Mouse (Mus musculus): Measurements from ENCODE around the gene Lypd8. TPM values are rescaled to one million over a fixed set of nuclear protein-coding genes. Genes with fewer than 3 reads are reported as not detected.

Lypd8 gene
- polyA plus RNA-seq, 1 experiment from 2014 or later, result 0.21 TPM

DNA sequence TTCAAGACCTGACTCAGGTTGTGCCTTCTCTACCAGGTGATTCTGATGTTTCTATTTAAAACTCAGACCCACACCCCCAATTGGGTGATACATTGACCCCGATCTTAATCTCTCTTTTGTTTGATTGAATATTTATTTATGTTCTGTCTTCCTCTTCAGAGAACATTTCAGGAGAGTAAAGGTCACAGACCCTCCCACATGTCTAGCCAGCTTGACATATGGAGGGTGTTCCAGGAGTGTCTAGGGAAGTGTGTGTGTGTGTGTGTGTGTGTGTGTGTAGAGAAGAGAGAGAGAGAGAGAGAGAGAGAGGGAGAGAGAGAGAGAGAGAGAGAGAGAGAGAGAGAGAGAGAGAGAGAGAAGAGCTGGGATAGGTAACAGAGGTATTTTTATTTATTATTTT is 1.2 kb upstream of the Lypd8 start:
- no peaks in the 10 kb centered on the region for H3K27me3 ChIP-seq (ENCODE audit: insufficient read depth, low read length)
- no peak for ATAC-seq (ENCODE audit: low FRiP score, low TSS enrichment)
- H3K4me2 ChIP-seq (replicated peaks; ENCODE audit: low read depth, low read length), result no peak overlapping the region
- WGBS, result 41% methylated on average over 1 of the region's 1 CpGs
- no peak overlapping the region for H3K27ac ChIP-seq (ENCODE audit: low read length)
- H3K4me3 ChIP-seq (ENCODE audit: low read length), result no peak overlapping the region
- H3K36me3 ChIP-seq (ENCODE audit: insufficient read depth, low read length), result no peaks in the 10 kb centered on the region
- no peaks in the 10 kb centered on the region for H3K4me1 ChIP-seq (ENCODE audit: insufficient read depth, low read length)
- no peak overlapping the region for H3K9ac ChIP-seq (replicated peaks; ENCODE audit: low read length)
- H3K9me3 ChIP-seq (ENCODE audit: low read length), result no peaks in the 10 kb centered on the region

DNA sequence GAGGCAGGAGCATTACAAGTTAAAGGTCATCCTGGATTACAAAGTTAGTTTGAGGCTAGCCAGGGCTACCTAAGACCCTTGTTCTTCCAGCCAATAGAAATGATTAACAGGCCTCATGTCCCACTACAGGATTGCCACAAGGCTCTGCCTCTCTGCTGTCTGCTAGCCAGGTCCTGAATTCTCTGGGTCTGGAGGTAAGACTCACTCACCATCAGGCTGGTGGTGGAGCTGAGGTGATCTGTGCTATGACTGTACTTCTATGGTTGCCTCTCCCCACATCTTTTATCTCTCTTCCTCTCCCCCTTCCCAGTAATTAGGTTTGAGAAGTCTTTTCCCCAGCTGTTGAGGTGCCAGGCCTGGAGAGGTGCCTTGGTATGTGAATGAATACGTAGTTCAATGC is 673 bp downstream of the Lypd8 start:
- Histone ChIP-seq H3K27me3 (ENCODE audit: insufficient read depth, low read length) (no peaks in the 10 kb centered on the region), H3K9me3 (ENCODE audit: low read length) (no peaks in the 10 kb centered on the region), H3K27ac (ENCODE audit: low read length) (no peak overlapping the region), H3K4me1 (ENCODE audit: insufficient read depth, low read length) (no peaks in the 10 kb centered on the region), H3K4me3 (ENCODE audit: low read length) (no peak overlapping the region), H3K4me2 (replicated peaks; ENCODE audit: low read depth, low read length) (no peak overlapping the region), H3K36me3 (ENCODE audit: insufficient read depth, low read length) (no peaks in the 10 kb centered on the region), H3K9ac (replicated peaks; ENCODE audit: low read length) (no peak overlapping the region)
- ATAC-seq (ENCODE audit: low FRiP score, low TSS enrichment), result no peak
- WGBS, result 92% methylated on average over 1 of the region's 1 CpGs

DNA sequence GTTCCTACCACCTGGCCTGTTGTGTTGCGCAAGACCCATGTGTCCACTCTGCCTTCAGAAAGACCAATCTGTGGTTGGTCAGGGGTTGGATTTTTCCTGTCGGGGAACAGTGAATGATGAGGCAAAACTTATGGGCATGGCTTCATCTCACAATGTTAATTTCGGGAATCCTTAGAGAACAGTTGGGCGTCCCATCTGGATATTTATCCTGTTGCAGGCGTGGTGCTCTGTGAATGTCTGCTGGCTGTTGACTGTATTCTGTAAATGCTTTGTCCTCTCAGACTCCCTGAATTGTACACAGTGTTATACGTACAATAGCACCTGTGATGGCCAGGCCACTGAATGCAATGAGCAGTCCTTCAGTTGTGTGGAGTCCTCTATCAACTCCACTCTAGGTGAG is 3.6 kb downstream of the Lypd8 start:
- Histone ChIP-seq H3K9me3 (ENCODE audit: low read length) (no peaks in the 10 kb centered on the region), H3K4me3 (ENCODE audit: low read length) (no peak overlapping the region), H3K4me1 (ENCODE audit: insufficient read depth, low read length) (no peaks in the 10 kb centered on the region), H3K4me2 (replicated peaks; ENCODE audit: low read depth, low read length) (no peak overlapping the region), H3K36me3 (ENCODE audit: insufficient read depth, low read length) (no peaks in the 10 kb centered on the region), H3K27ac (ENCODE audit: low read length) (no peak overlapping the region), H3K27me3 (ENCODE audit: insufficient read depth, low read length) (no peaks in the 10 kb centered on the region), H3K9ac (replicated peaks; ENCODE audit: low read length) (no peak overlapping the region)
- WGBS, result 92% methylated on average over 6 of the region's 6 CpGs
- ATAC-seq (ENCODE audit: low FRiP score, low TSS enrichment), result no peak

DNA sequence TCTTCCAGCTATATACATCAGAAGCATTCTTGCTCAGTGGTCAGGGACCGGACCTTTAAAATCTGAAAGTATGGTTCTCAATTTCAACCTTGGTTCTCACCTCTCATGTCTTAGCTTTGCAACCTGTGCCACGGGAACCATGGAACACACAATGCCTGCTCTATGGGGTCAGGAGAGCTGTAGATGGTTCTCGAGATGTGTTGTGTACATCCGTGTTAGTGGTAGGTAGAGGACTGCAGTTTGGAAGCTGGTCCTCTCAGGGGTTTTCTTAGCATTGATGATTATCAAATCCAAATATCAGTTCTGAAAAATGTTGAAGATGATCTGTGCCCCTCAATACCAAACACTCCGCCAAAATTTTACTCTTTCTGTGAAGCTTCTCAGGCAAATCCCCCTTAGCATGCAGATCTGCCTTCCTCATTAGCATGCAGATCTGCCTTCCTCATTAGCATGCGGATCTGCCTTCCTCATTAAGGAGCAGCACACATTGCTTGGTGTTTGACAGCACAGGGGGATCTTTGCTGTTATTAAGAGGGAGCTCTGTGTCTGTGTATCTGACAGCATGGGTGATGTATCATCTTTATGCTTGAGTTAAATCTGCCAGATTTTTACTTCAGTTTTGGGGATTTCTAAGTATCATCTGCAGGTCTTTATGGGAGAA is 21.3 kb downstream of the Lypd8 start:
- Histone ChIP-seq H3K27me3 (ENCODE audit: insufficient read depth, low read length) (no peaks in the 10 kb centered on the region), H3K4me2 (replicated peaks; ENCODE audit: low read depth, low read length) (no peak overlapping the region), H3K36me3 (ENCODE audit: insufficient read depth, low read length) (no peaks in the 10 kb centered on the region), H3K9me3 (ENCODE audit: low read length) (no peaks in the 10 kb centered on the region), H3K4me3 (ENCODE audit: low read length) (no peak overlapping the region), H3K4me1 (ENCODE audit: insufficient read depth, low read length) (no peaks in the 10 kb centered on the region), H3K9ac (replicated peaks; ENCODE audit: low read length) (no peak overlapping the region), H3K27ac (ENCODE audit: low read length) (no peak overlapping the region)
- no peak for ATAC-seq (ENCODE audit: low FRiP score, low TSS enrichment)
- whole genome bisulfite sequencing, result 61% methylated on average over 6 of the region's 6 CpGs

DNA sequence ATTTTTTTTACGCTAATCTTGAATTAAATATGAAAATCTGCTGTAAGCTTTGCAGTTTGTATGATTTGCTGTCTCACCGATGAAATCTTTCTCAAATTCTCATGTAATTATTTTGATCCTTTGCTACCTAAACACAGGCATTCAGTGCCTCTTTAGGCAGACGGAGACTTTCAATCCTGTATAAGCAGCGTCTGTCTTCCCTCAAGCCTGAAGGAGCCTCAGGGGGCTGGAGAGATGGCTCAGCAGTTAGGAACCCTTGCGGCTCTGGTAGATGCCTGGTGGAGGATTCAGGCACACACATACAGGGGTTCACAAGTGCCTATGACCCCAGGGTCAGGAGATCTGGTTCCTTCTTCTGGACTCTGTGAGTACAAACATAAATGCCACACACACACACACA is 21.8 kb downstream of the Lypd8 start:
- no peak overlapping the region for H3K27ac ChIP-seq (ENCODE audit: low read length)
- 69% methylated on average over 5 of the region's 5 CpGs for WGBS
- H3K27me3 ChIP-seq (ENCODE audit: insufficient read depth, low read length), result no peaks in the 10 kb centered on the region
- no peaks in the 10 kb centered on the region for H3K9me3 ChIP-seq (ENCODE audit: low read length)
- H3K36me3 ChIP-seq (ENCODE audit: insufficient read depth, low read length), result no peaks in the 10 kb centered on the region
- H3K4me3 ChIP-seq (ENCODE audit: low read length), result no peak overlapping the region
- no peak overlapping the region for H3K9ac ChIP-seq (replicated peaks; ENCODE audit: low read length)
- no peaks in the 10 kb centered on the region for H3K4me1 ChIP-seq (ENCODE audit: insufficient read depth, low read length)
- no peak for ATAC-seq (ENCODE audit: low FRiP score, low TSS enrichment)
- no peak overlapping the region for H3K4me2 ChIP-seq (replicated peaks; ENCODE audit: low read depth, low read length)

DNA sequence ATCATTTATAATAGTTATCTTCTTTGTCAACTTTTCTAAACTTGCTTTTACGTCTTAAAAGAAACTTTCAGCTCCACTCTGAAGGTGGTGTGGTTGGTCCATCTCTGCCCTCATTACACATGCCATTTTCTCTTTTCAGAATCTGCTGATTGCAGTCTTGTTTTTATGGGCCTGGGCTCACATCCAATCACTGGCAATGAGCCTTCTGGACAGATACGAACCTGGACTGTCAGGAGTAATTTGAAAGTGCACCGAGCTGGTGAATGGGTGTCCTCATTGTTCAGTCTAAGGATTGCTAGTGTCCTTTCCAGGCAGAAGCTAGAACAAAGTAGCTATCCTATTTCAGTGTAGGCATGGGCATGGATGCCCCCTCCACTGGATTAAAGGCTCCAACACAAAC is 29.2 kb downstream of the Lypd8 start:
- WGBS, result 79% methylated on average over 3 of the region's 3 CpGs
- Histone ChIP-seq H3K36me3 (ENCODE audit: insufficient read depth, low read length) (no peaks in the 10 kb centered on the region), H3K4me3 (ENCODE audit: low read length) (no peak overlapping the region), H3K4me1 (ENCODE audit: insufficient read depth, low read length) (no peaks in the 10 kb centered on the region), H3K27ac (ENCODE audit: low read length) (no peak overlapping the region), H3K27me3 (ENCODE audit: insufficient read depth, low read length) (no peaks in the 10 kb centered on the region), H3K9me3 (ENCODE audit: low read length) (no peaks in the 10 kb centered on the region), H3K9ac (replicated peaks; ENCODE audit: low read length) (no peak overlapping the region), H3K4me2 (replicated peaks; ENCODE audit: low read depth, low read length) (no peak overlapping the region)
- ATAC-seq (ENCODE audit: low FRiP score, low TSS enrichment), result no peak

DNA sequence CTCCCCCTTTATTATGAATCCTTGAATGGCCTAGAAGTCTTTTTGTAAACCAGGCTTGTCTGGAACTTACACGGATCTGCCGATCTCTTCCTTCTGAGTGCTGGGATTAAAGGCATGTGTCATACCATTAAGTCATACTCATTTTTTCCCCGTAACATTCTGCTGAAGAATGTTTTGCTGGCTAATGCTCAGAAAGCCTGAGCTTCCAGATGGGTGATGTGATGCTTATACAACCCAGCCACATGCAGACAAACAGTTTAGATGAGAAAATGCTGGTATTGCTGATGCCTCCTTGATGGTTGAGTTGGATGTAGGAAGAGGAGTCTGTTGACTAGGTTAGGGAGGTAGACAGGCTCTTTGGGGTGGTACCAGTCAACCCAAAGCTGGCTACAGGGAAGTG is 39.5 kb downstream of the Lypd8 start:
- H3K4me2 ChIP-seq (replicated peaks; ENCODE audit: low read depth, low read length), result no peak overlapping the region
- H3K36me3 ChIP-seq (ENCODE audit: insufficient read depth, low read length), result no peaks in the 10 kb centered on the region
- H3K4me3 ChIP-seq (ENCODE audit: low read length), result no peak overlapping the region
- no peaks in the 10 kb centered on the region for H3K4me1 ChIP-seq (ENCODE audit: insufficient read depth, low read length)
- H3K27ac ChIP-seq (ENCODE audit: low read length), result no peak overlapping the region
- H3K27me3 ChIP-seq (ENCODE audit: insufficient read depth, low read length), result no peaks in the 10 kb centered on the region
- ATAC-seq (ENCODE audit: low FRiP score, low TSS enrichment), result no peak
- H3K9me3 ChIP-seq (ENCODE audit: low read length), result no peaks in the 10 kb centered on the region
- 73% methylated on average over 3 of the region's 3 CpGs for WGBS
- no peak overlapping the region for H3K9ac ChIP-seq (replicated peaks; ENCODE audit: low read length)

DNA sequence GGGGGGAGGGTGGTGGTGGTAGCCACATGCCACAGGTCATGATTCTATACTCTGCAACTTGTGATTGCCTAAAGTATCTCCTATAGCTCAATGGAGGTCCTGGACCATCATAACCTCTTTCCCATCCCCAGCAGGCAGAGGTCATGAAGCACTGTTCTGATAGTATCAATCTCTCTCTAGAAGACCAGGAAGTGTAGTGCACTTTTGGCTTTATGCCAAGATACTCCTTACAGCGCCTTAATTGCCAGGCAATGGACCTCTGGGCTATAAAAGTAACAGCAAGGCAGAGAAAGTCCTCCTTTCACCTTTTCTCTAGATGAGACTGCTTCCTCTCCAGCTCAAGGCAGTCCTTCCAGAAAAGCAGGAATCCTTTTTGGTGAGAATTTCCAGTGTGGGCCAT is 42.0 kb downstream of the Lypd8 start, which contains the start of gene 1810065E05Rik:
1810065E05Rik (plus strand) TSS at position 297 of the 400 bp plus-strand sequence.
- Histone ChIP-seq H3K27me3 (ENCODE audit: insufficient read depth, low read length) (no peaks in the 10 kb centered on the region), H3K4me1 (ENCODE audit: insufficient read depth, low read length) (no peaks in the 10 kb centered on the region), H3K9me3 (ENCODE audit: low read length) (no peaks in the 10 kb centered on the region), H3K36me3 (ENCODE audit: insufficient read depth, low read length) (no peaks in the 10 kb centered on the region), H3K27ac (ENCODE audit: low read length) (no peak within 1 kb of the TSS), H3K4me3 (ENCODE audit: low read length) (no peak within 1 kb of the TSS), H3K9ac (replicated peaks; ENCODE audit: low read length) (no peak within 1 kb of the TSS), H3K4me2 (replicated peaks; ENCODE audit: low read depth, low read length) (no peak within 1 kb of the TSS)
- no peak for ATAC-seq (ENCODE audit: low FRiP score, low TSS enrichment)
- WGBS, result 42% methylated on average over 1 of the region's 1 CpGs

DNA sequence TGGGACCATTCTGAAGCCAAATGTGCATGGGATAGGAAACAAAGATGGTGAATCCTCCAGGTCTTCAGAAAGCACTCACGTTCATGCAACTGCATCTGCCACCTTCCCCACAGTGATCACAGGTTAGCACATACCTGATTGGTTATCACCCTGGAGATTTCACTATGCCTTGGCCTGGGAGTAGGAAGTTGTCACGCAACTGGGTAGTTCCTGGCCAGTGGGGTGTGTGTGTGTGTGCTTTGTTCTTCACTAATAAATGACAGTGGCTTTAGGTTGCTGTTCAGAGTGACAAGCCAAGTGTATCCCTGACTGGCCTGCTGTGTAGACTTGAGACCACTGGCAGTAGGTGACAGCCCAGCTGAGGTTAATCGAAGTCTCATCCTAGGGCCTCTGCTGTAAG is 53.4 kb downstream of the Lypd8 start, which contains the start of gene Gm12253:
Gm12253 (plus strand) TSS at position 301 of the 400 bp plus-strand sequence.
- Histone ChIP-seq H3K4me3 (ENCODE audit: low read length) (no peak within 1 kb of the TSS), H3K4me2 (replicated peaks; ENCODE audit: low read depth, low read length) (no peak within 1 kb of the TSS), H3K27ac (ENCODE audit: low read length) (no peak within 1 kb of the TSS), H3K27me3 (ENCODE audit: insufficient read depth, low read length) (no peaks in the 10 kb centered on the region), H3K9ac (replicated peaks; ENCODE audit: low read length) (no peak within 1 kb of the TSS), H3K36me3 (ENCODE audit: insufficient read depth, low read length) (no peaks in the 10 kb centered on the region), H3K9me3 (ENCODE audit: low read length) (no peaks in the 10 kb centered on the region), H3K4me1 (ENCODE audit: insufficient read depth, low read length) (peaks cover under 1% of the 10 kb centered on the region; the same call in 1 of the 2 replicates)
- no peak for ATAC-seq (ENCODE audit: low FRiP score, low TSS enrichment)
- 90% methylated on average over 3 of the region's 3 CpGs for WGBS

DNA sequence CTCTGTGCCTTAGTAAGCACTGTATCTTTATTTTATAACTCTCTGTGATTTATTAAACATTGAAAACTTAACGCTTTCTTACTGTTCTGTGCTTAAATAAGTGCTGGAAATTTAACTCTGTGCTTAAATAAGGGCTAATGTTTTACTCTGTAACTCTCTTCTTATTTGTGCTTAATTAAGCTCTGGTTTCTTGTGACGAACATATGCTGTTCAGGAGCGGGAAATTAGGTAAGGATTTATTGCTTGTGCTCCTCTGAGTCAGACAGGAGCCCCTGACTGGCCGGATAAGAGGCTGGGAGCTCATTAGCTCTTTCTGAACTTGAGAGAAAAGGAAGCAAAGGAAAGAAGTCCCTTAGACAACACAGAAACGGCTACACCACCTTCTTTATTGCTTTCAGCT is 59.0 kb downstream of the Lypd8 start:
- WGBS, result 3% methylated on average over 5 of the region's 5 CpGs
- no peak overlapping the region for H3K9ac ChIP-seq (replicated peaks; ENCODE audit: low read length)
- H3K4me2 ChIP-seq (replicated peaks; ENCODE audit: low read depth, low read length), result no peak overlapping the region
- no peaks in the 10 kb centered on the region for H3K27me3 ChIP-seq (ENCODE audit: insufficient read depth, low read length)
- no peak; the same call in 1 of the 2 replicates for ATAC-seq (ENCODE audit: low FRiP score, low TSS enrichment)
- no peak overlapping the region for H3K27ac ChIP-seq (ENCODE audit: low read length)
- peaks cover 8% of the 10 kb centered on the region for H3K4me1 ChIP-seq (ENCODE audit: insufficient read depth, low read length)
- no peaks in the 10 kb centered on the region for H3K9me3 ChIP-seq (ENCODE audit: low read length)
- no peaks in the 10 kb centered on the region for H3K36me3 ChIP-seq (ENCODE audit: insufficient read depth, low read length)
- H3K4me3 ChIP-seq (ENCODE audit: low read length), result no peak overlapping the region
